Mouse (Mus musculus) duodenum, adult 2 months (tissue): ENCODE data around the gene Cldn15. TPM values are rescaled to one million over a fixed set of nuclear protein-coding genes. Genes with fewer than 3 reads are reported as not detected.

Experiments used
- polyA plus RNA-seq: library from polyadenylated mRNA; depleted of rRNA; stranded (reverse); fragments of >200 nt; gene quantifications from 2 replicates; pipeline ENCODE4 v1.2.3, GENCODE M21; 2012; ENCODE audit warnings: low replicate concordance; rRNA removed

Gene Cldn15
- polyA plus RNA-seq, result 469 and 841 TPM in 2 replicates

GRCm38 (mm10) chr5:136966331-136966730 lies at the start of gene Cldn15:
Gene Cldn15 (plus strand): TSS chr5:136966616.

GRCm38 (mm10) chr5:136953015-136953414 lies 13.4 kb upstream of the Cldn15 start, which contains the start of gene Fis1:
Gene Fis1 (plus strand): TSS chr5:136953275.

DNA sequence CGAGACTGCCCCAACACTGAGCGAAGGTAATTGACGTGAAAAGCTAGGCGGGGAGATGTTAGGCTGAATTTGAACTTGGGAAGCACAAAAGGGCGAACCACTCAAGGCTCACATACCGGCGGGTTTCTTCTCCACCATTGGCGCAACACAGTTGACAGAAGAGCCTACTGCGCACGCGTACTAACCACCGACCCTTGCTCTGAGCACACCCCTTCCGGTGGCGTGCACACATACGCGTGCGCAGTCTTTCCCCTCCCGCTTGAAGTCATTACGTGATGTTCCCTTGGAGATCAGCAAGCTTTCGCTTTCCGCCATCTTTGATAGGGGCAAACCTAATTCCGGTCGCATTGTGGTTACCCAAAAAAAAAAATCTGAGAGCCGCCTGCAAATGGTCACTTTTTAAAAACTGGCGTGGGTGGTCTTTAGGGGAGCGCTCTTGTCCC lies 20.3 kb downstream of the Cldn15 start, which contains the start of gene Plod3:
Gene Plod3 (plus strand): TSS at position 325 of the 443 bp plus-strand sequence.

GRCm38 (mm10) chr5:136987934-136988271 lies 21.5 kb downstream of the Cldn15 start, which contains the start of gene Znhit1:
Gene Znhit1 (minus strand): TSS chr5:136988021.

Other genes with a start within 250 kb of the Cldn15 start
- gene Col26a1, start 83.4 kb upstream of the Cldn15 start, polyA plus RNA-seq, result 0.29 and 0.55 TPM in 2 replicates
- gene Ift22, start 58.5 kb upstream of the Cldn15 start, polyA plus RNA-seq, result 12.3 and 18.7 TPM in 2 replicates
- 173 and 361 TPM in 2 replicates for gene Fis1, start 13.3 kb upstream of the Cldn15 start, polyA plus RNA-seq
- gene Plod3, start 20.4 kb downstream of the Cldn15 start, polyA plus RNA-seq, result 25.6 and 30.1 TPM in 2 replicates
- 118 and 160 TPM in 2 replicates for gene Znhit1, start 21.4 kb downstream of the Cldn15 start, polyA plus RNA-seq
- gene Vgf, start 59.8 kb downstream of the Cldn15 start, polyA plus RNA-seq, result 0.69 and 1.00 TPM in 2 replicates
- gene Ap1s1, start 79.5 kb downstream of the Cldn15 start, polyA plus RNA-seq, result 65.3 and 89.3 TPM in 2 replicates
- gene Serpine1, start 105.7 kb downstream of the Cldn15 start, polyA plus RNA-seq, result 0.34 and 0.76 TPM in 2 replicates
- 7.5 and 10.2 TPM in 2 replicates for gene Trim56, start 149.6 kb downstream of the Cldn15 start, polyA plus RNA-seq
- gene Muc3, start 182.7 kb downstream of the Cldn15 start, polyA plus RNA-seq, result 89.1 and 301 TPM in 2 replicates
- 54.3 and 56.9 TPM in 2 replicates for gene Muc3a, start 245.8 kb downstream of the Cldn15 start, polyA plus RNA-seq